Mouse (Mus musculus) kidney, adult 2 months (tissue): ENCODE results near the gene U2af2.

Experiments
- CTCF ChIP-seq: fragments of 200-500 bp; conservative IDR thresholded peaks from 2 replicates; pipeline ENCODE4 v1.5.1; 2011; ENCODE audit warnings: low read depth, mild to moderate bottlenecking, control low read depth, low read length, moderate library complexity, mixed read lengths; ENCODE audit not compliant: insufficient read depth, insufficient read length
- POLR2A ChIP-seq: fragments of 200-500 bp; IDR thresholded peaks from one replicate; pipeline ENCODE4 v1.6.1; 2011; ENCODE audit warnings: low read depth, low read length, control low read depth

DNA sequence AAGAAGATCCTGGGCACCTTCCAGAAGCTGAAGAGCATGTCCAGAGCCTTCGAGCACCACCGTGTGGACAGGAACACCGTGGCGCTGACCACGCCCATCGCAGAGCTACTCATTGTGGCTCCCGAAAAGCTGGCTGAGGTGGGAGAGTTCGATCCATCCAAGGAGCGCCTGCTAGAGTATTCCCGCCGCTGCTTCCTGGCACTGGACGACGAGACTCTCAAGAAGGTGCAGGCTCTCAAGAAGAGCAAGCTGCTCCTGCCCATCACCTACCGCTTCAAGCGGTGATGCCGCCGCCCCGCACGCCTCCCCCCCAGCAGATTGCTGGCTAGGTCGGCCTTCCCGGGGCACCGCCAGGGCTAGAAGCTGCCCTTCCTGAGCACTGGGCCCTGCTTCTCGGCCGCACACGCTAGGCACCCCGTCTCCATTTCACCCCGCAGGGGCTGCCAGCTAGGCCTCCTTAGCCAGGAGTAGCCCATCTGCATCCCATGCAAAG, 1.7 kb upstream of the U2af2 start:
- no peak for TF ChIP-seq POLR2A
- TF ChIP-seq CTCF = peak; percentile 89
